Mouse (Mus musculus): ENCODE results near the gene Chst5.

- no peak for TF ChIP-seq CTCF (IDR thresholded peaks at IDR 0.05; ENCODE audit: control insufficient read depth, insufficient read depth, insufficient read length)
- no peak for TF ChIP-seq USF1 (IDR thresholded peaks at IDR 0.05; ENCODE audit: low read depth)
- no peak for TF ChIP-seq MYOG (IDR thresholded peaks at IDR 0.05; ENCODE audit: control insufficient read depth, extremely low read depth, insufficient read length)
- TF ChIP-seq MYOD1 (IDR thresholded peaks at IDR 0.05; ENCODE audit: control insufficient read depth, insufficient read length, low read depth) = no peak
- no peak for TF ChIP-seq CEBPB (IDR thresholded peaks at IDR 0.05; ENCODE audit: low read depth)
- TF ChIP-seq MAX (IDR thresholded peaks at IDR 0.05) = no peak
Observed at GRCm38 (mm10) chr8:111943544-111943943, 33.3 kb upstream of the Chst5 start.

Measured in C2C12 (cell line).